Mouse (Mus musculus) right cerebral cortex, postnatal 10 days (tissue): ENCODE results near the gene Gpx5.

Experiments used
- DNase-seq, 2 experiments: peaks; one replicate each; pipeline ENCODE4 v3.0.0; 2021; ENCODE audit warnings: low spot score in 2 of 2

Gene Gpx5

GRCm38 (mm10) chr13:21292631-21293030 lies at the start of gene Gpx5:
Gene Gpx5 (minus strand): TSS chr13:21292731.
- no peak for DNase-seq

DNA sequence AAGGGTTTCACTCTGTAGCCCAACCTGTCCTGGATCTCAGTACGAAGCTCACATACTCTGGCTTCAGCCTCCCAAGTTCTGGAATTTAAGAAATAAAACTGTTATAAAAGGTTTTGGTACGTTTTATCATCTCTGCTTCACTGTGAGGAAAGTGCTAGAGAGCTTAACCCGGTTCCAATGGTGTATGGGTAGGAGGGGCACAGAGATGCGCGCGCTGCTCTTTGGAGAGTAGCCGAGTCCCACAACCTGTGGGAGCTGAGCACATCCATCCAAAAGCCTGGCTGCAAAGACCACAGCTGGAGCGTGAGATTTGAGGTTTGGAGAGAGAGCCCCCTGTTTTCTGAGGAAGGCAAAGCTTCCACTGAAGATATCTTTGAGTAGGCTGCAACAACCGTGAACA lies 34.9 kb upstream of the Gpx5 start:
- DNase-seq, result peak; percentile 25 to 44

- DNase-seq, result peak; percentile 79 to 90
Observed at GRCm38 (mm10) chr13:21326657-21327211, 34.2 kb upstream of the Gpx5 start.

DNA sequence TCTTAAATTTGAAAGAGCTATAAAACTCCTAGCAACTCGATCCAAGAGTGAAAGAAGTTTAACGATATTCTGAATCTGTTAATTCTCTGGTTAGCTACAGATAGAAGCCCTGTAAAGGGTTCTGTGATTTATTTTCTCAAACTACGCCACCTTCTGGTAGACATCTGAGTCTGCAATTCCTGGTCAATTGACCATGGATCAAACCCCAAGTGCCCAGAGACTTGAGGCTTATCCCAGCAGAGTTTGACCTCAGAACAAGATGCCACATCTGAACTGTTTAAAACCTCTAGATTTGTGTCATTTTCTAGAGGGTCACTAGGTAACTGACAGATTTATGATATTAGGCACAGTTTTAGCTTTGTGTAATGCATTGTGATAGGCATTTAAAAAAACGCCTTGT lies 33.7 kb upstream of the Gpx5 start:
- no peak for DNase-seq

- no peak for DNase-seq
Observed at GRCm38 (mm10) chr13:21323405-21323804, 30.9 kb upstream of the Gpx5 start.

DNA sequence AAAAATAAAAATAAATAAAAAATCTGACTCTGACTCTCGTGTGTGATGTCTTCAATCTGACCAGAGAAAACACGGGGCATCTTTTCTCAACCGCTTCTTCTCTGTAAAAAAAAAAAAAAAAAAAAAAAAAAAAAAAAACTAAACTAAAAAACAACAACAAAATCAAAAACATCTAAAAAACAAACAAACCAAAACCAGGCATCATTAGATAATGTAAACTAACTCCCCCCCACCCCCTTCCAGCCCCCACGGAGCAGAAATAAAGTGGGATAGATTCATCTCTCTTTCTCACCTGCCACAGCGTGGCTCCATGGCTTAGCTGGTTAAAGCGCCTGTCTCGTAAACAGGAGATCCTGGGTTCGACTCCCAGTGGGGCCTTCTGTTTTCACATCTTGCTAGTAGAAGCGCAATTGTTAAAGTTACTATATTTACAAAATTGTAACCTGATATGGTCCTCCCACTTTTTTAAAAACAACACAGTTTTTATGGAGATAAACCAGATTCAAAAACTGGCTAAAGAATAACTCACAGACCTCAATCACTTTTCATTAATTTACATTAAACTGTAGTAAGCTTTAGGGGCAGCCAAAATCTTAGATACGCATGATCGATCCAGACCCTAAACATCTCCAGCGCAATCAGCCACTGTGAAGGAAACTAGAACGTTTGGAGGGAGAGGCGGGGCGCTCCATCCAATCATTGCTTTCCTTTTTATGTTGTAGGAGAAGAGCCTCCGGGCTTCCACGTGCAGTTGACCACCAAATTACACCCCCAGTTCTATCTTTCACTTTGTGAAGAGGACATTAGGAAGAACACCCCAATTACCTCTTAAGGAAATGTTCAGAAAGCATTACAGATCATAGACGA lies 30.2 kb upstream of the Gpx5 start:
- peak; percentile 71 to 84 for DNase-seq

DNA sequence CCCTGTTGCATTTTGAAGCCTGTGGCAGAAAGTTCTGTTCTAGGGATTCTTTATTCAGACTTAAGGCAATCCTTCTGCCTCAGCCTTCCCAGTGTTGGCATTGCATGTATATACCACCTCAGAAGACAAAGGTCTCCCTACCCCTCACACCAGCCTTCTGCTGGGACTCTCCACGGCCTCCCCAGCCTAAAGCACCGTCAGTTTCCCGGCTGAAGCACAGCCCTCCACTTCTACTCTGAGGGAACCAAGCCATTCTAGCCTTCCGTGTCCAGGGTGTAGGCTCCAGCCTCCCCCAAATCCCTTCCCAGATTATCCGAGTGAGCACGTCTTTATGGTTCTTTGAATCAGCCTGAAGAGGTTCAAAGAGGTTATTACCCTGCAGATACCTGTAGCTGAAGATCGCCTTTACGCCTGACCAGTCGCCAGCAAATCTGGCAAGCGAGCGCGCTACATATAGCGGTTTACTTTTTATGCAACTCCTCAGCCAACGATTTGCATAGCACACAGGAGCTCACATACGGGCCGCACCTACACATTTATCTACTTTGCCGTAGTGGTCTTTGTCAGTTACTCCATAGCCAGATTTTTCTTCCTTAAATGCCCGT lies 29.5 kb upstream of the Gpx5 start:
- peak; percentile 28 to 38 for DNase-seq

GRCm38 (mm10) chr13:21320262-21320661 lies 27.7 kb upstream of the Gpx5 start:
- no peak for DNase-seq

DNA sequence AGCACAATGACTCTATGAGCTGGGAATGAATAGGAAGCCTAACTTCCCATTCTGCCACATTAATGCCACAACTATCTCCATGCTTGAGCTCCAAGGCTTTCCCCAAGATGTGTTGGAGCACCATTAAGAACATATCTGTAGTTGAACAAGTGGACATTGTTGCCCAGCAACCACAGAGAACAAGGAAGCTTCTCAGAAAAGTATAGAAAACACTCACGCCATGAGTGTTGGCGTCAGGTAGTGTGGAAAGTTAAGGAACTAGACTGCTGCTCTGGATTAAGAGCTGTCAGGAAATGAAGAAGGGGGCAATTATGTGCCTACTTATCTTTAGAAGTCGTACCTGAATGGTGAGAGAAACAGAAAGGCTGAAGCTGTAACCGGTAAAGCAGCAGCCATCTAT lies 21.4 kb upstream of the Gpx5 start:
- no peak for DNase-seq

DNA sequence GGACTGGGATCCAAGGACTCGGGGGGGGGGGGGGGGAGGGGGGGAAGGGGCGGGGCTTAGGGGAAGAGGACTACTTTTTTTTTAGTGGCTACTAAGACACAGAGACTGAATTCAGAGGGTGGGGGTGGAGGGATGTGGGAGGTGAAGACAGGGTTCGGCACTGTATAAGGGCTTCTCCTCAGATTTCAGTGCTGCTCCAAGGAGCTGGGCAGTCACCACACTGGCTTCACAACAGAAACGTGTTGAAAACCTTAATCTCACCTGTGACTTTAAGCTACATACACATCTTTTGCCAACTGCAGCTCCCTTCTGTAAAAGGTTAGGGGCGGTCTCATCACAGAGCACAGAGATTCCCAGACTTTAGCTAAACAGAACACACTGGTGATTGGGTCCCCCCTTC lies 20.3 kb upstream of the Gpx5 start:
- DNase-seq, result no peak

GRCm38 (mm10) chr13:21311926-21312325 lies 19.4 kb upstream of the Gpx5 start, which contains the start of gene Gpx6:
Gene Gpx6 (plus strand): TSS chr13:21312125.
- no peak for DNase-seq

- no peak for DNase-seq
Observed at GRCm38 (mm10) chr13:21309788-21310187, 17.3 kb upstream of the Gpx5 start.

- no peak for DNase-seq
Observed at GRCm38 (mm10) chr13:21304483-21305066, 12.0 kb upstream of the Gpx5 start.

- no peak for DNase-seq
Observed at GRCm38 (mm10) chr13:21298557-21298956, 6.0 kb upstream of the Gpx5 start.

- DNase-seq, result peak; percentile 86 to 88
Observed at GRCm38 (mm10) chr13:21279559-21279958, 13.0 kb downstream of the Gpx5 start.

GRCm38 (mm10) chr13:21279076-21279475 lies 13.5 kb downstream of the Gpx5 start:
- no peak for DNase-seq

DNA sequence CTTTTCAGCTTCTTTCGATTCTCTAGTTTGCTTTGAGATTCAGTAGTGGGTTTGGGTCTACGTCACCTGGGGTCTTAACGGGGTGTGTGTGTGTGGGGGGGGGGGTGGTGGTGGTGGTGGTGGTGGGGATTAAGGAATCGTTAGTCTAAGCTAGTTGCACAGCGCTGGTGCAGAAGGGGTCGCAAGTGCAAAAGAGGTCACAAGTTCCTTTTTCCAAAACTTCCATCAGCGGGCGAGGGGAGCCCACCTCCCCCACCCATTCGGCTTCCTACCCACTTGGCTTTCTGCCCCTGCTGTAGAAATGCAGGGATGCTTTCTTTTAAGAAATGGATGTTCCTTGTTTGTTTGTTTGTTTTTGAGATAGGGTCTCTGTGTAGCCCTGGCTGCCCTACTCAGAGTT lies 16.0 kb downstream of the Gpx5 start:
- DNase-seq, result no peak

GRCm38 (mm10) chr13:21275815-21276550 lies 16.5 kb downstream of the Gpx5 start:
- DNase-seq, result peak; percentile 83 to 87

GRCm38 (mm10) chr13:21275021-21275814 lies 17.3 kb downstream of the Gpx5 start:
- DNase-seq, result peak; percentile 49 to 57

- no peak for DNase-seq
Observed at GRCm38 (mm10) chr13:21268262-21268661, 24.3 kb downstream of the Gpx5 start.

- no peak for DNase-seq
Observed at GRCm38 (mm10) chr13:21267541-21267940, 25.0 kb downstream of the Gpx5 start.
